Mouse (Mus musculus) neural tube, embryonic 11.5 days (tissue): Measurements from ENCODE around the gene Trim15. TPM values are rescaled to one million over a fixed set of nuclear protein-coding genes. Genes with fewer than 3 reads are reported as not detected.

Source experiments
- ATAC-seq: fragments of 200-750 bp; cut with Nextera tagmentation; 2 replicates; pipeline ENCODE4 v1.8.0; 2017; ENCODE audit warnings: moderate number of reproducible peaks, mild to moderate bottlenecking, moderate TSS enrichment, moderate library complexity; ENCODE audit not compliant: insufficient read depth, low FRiP score, low TSS enrichment
- DNase-seq: peaks from one replicate; pipeline ENCODE4 v3.0.0-alpha.2; 2015; ENCODE audit warnings: low spot score
- H3K27ac ChIP-seq: fragments of 300-500 bp; sonication (generic); 2 replicates; pipeline ENCODE4 v1.5.1; 2014; ENCODE audit warnings: low read depth, mild to moderate bottlenecking, low read length
- H3K27me3 ChIP-seq: fragments of 300-500 bp; sonication (generic); 2 replicates; pipeline ENCODE4 v1.6.1; 2014; ENCODE audit warnings: mild to moderate bottlenecking, low read length, mixed read lengths; ENCODE audit not compliant: control insufficient read depth, insufficient read depth
- H3K36me3 ChIP-seq: fragments of 300-500 bp; sonication (generic); 2 replicates; pipeline ENCODE4 v1.6.1; 2014; ENCODE audit warnings: mild to moderate bottlenecking, low read length, moderate library complexity, mixed read lengths; ENCODE audit not compliant: control insufficient read depth, insufficient read depth
- H3K4me1 ChIP-seq: fragments of 300-500 bp; sonication (generic); 2 replicates; pipeline ENCODE4 v1.6.1; 2014; ENCODE audit warnings: low read length, mixed read lengths; ENCODE audit not compliant: control insufficient read depth, insufficient read depth
- H3K4me2 ChIP-seq: fragments of 300-500 bp; sonication (generic); 2 replicates; pipeline ENCODE4 v1.6.1; 2014; ENCODE audit warnings: low read depth, mild to moderate bottlenecking, moderate library complexity
- H3K4me3 ChIP-seq: fragments of 300-500 bp; sonication (generic); 2 replicates; pipeline ENCODE4 v1.5.1; 2014; ENCODE audit warnings: low read depth, low read length
- H3K9ac ChIP-seq: fragments of 300-500 bp; sonication (generic); 2 replicates; pipeline ENCODE4 v1.6.1; 2014; ENCODE audit warnings: mild to moderate bottlenecking, low read length
- H3K9me3 ChIP-seq: fragments of 300-500 bp; sonication (generic); 2 replicates; pipeline ENCODE4 v1.6.1; 2016; ENCODE audit warnings: low read length; ENCODE audit not compliant: control insufficient read depth
- WGBS: fragments of 180-500 bp; shearing (Covaris S2); extraction: QIAGEN DNeasy Blood & Tissue Kit; methylation state at CpG from one replicate; pipeline ENCODE4 v1.1.7; 2014; 5-methylcytosine and 5-hydroxymethylcytosine counted together
- polyA plus RNA-seq: library from polyadenylated mRNA; unstranded; fragments of >200 nt; fragmentation: Nextera tagmentation; extraction: Ambion mirVana; gene quantifications from 2 replicates; pipeline ENCODE4 v1.2.1, GENCODE M21; 2014

Gene Trim15
- polyA plus RNA-seq, 1 experiment from 2014 or later: 0.42 TPM

DNA sequence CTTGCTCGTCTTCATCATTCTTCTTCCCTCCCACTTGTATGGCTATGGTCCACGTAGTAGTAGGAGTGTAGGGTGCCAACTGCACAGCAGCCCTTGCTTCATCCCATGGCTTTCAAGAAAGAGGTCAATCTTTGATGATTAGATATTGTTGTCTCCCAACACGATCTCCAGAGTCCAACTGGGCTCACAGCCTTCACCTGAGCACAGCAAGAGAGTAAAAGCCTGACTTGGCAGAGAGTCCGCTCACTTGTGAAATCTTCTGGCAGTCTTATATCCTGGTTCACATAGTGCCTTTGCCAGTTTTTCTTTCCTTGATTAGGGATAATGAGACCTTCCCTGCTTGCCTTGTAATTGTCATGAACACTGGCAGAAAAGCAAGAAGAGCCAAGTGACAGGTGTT lies 10.8 kb downstream of the Trim15 start:
- ATAC-seq (no peak), DNase-seq (no peak)
- Histone ChIP-seq H3K9ac (no peak overlapping the region), H3K27ac (no peak overlapping the region), H3K4me2 (no peak overlapping the region), H3K36me3 (peaks cover 11% of the 10 kb centered on the region), H3K27me3 (no peaks in the 10 kb centered on the region), H3K4me3 (no peak overlapping the region), H3K9me3 (no peaks in the 10 kb centered on the region), H3K4me1 (no peaks in the 10 kb centered on the region)
- 95% methylated on average over 4 of the region's 4 CpGs for WGBS

DNA sequence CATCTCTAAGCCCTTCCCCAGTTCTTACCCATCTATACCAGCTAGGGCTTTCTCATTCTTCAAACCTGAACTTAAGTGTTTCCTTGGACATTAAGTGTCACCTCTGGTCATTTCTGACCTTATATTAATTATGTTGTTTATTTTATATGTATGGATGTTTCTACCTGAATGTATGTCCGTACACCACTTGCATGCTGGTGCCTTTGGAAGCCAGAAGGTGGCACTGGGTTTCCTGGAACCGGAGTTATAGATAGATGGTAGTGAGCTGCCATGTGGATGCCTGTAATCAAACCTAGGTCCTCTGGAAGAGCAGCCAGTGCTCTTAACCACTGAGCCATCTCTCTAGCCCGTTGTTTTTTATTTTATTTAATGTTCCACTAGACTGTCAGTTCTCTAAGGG lies 11.5 kb downstream of the Trim15 start:
- no peak overlapping the region for H3K27ac ChIP-seq
- no peaks in the 10 kb centered on the region for H3K27me3 ChIP-seq
- no peak overlapping the region for H3K9ac ChIP-seq
- H3K4me3 ChIP-seq: no peak overlapping the region
- H3K9me3 ChIP-seq: no peaks in the 10 kb centered on the region
- H3K4me2 ChIP-seq: no peak overlapping the region
- H3K36me3 ChIP-seq: peaks cover 13% of the 10 kb centered on the region
- no peak for ATAC-seq
- H3K4me1 ChIP-seq: no peaks in the 10 kb centered on the region
- no peak for DNase-seq
- 94% methylated on average over 3 of the region's 3 CpGs for WGBS

DNA sequence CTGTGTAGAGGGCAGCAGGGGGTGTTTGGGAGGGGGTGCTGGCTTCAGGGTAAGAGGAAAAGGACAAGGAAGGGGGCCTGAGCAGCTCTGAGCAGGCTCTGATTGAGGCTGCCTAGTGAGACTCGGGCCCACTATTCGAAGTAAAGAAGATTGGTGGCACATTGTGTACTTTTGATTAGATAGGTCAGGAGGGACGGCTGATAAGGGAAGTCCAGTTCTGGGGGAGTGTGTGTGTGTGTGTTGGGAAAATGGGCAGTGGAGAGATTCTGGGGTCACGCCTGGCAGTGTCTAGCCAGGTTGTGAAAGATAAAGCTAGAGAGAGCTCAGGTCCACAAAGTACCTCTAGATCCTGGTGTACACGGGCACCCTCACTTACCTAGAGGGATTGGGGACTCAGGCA lies 15.4 kb downstream of the Trim15 start:
- H3K27me3 ChIP-seq: no peaks in the 10 kb centered on the region
- H3K9me3 ChIP-seq: no peaks in the 10 kb centered on the region
- H3K9ac ChIP-seq: no peak overlapping the region
- no peak overlapping the region for H3K4me2 ChIP-seq
- no peaks in the 10 kb centered on the region for H3K4me1 ChIP-seq
- no peak for ATAC-seq
- no peak for DNase-seq
- no peak overlapping the region for H3K27ac ChIP-seq
- WGBS: 88% methylated on average over 5 of the region's 5 CpGs
- peaks cover 9% of the 10 kb centered on the region for H3K36me3 ChIP-seq
- no peak overlapping the region for H3K4me3 ChIP-seq

DNA sequence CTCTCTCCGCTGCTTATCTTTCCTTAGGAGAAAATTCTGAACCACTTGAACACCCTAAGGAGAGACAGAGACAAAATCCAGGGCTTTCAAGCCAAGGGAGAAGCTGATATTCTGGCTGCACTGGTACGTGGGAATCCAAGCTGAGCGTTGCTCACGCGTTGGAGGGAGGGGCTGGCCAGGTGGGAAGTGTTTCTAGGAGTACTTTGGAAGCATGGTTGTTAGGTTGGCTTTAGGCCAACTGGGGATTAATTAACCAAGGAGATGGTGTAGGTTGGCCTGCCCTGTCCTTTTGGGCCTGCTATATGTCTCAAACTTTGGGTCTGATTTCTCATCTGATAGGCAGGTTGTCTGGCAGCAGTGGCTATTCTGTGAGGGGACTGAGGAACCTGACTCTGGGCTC lies 15.8 kb downstream of the Trim15 start:
- DNase-seq: no peak
- Histone ChIP-seq H3K9me3 (no peaks in the 10 kb centered on the region), H3K4me2 (no peak overlapping the region), H3K27me3 (no peaks in the 10 kb centered on the region), H3K9ac (no peak overlapping the region), H3K36me3 (peaks cover 8% of the 10 kb centered on the region), H3K4me1 (no peaks in the 10 kb centered on the region), H3K27ac (no peak overlapping the region), H3K4me3 (no peak overlapping the region)
- WGBS: 96% methylated on average over 5 of the region's 5 CpGs
- no peak for ATAC-seq

DNA sequence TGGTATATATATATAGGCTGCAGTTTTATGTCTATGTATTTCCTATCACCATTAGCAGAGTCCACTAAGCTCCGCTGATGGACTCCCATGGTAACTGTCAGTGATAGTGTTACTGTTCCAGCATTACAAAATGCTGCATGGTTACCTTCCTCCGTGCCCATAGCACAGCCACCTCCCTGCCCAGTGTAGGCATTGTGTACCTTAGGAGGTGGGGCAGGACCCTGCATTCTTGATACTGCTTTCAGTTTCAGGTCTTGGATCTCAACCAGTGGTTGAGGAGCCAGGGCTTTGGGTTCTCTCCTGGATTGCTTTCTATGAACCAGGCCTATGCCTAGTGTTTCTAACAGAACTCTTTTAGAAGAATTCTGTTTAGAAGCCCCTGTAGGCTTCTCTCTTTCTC lies 17.0 kb downstream of the Trim15 start:
- ATAC-seq (no peak), DNase-seq (no peak)
- peaks cover 7% of the 10 kb centered on the region for H3K36me3 ChIP-seq
- no peak overlapping the region for H3K4me2 ChIP-seq
- no peaks in the 10 kb centered on the region for H3K4me1 ChIP-seq
- H3K9ac ChIP-seq: no peak overlapping the region
- 91% methylated on average over 2 of the region's 2 CpGs for WGBS
- no peak overlapping the region for H3K27ac ChIP-seq
- no peaks in the 10 kb centered on the region for H3K27me3 ChIP-seq
- H3K4me3 ChIP-seq: no peak overlapping the region
- H3K9me3 ChIP-seq: no peaks in the 10 kb centered on the region

DNA sequence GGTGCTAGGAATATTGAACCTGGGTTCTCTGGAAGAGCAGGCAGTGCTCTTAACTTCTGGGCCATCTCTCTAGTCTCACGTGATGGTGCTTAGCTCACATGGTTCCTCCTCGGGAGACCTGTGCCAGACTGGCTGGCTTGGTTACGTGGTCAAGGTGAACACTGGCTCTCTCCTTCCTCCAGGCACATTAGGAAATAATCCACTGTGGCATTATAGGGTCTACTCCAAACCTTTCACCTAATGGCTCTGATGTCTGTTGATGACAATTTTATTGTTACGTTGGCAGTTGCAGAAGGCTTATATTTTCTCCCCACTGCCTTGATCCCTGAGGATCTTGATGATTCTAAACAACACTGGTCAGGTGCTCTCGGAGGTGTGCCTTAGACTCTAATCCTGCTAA lies 18.1 kb downstream of the Trim15 start:
- Histone ChIP-seq H3K9me3 (no peaks in the 10 kb centered on the region), H3K4me2 (no peak overlapping the region), H3K4me1 (no peaks in the 10 kb centered on the region), H3K9ac (no peak overlapping the region), H3K27ac (no peak overlapping the region), H3K27me3 (no peaks in the 10 kb centered on the region), H3K36me3 (peaks cover 7% of the 10 kb centered on the region), H3K4me3 (no peak overlapping the region)
- 89% methylated on average over 5 of the region's 5 CpGs for WGBS
- ATAC-seq (no peak), DNase-seq (no peak)

DNA sequence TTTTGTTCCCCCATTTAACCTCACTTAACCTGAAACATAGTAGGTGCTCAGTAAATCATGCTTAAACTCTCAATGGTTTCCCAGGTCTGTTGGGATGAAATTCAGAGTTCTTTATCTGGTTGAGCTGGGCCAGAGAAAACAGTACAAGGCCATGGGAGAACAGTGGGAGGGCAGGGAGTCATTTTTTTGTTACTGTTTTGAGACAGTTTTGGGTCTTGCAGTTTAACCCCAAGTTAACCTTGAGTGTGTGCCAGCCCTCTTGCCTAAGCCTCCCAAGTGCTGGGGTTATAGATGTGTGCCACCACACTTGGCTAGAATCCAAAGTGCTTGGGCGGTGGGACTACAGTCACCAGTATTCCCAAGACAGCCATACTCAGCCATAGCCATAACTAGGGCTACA lies 22.3 kb downstream of the Trim15 start:
- no peaks in the 10 kb centered on the region for H3K4me1 ChIP-seq
- no peak overlapping the region for H3K27ac ChIP-seq
- ATAC-seq: no peak
- no peak overlapping the region for H3K9ac ChIP-seq
- no peaks in the 10 kb centered on the region for H3K36me3 ChIP-seq
- 86% methylated on average over 1 of the region's 1 CpGs for WGBS
- no peaks in the 10 kb centered on the region for H3K9me3 ChIP-seq
- no peaks in the 10 kb centered on the region for H3K27me3 ChIP-seq
- no peak overlapping the region for H3K4me3 ChIP-seq
- H3K4me2 ChIP-seq: no peak overlapping the region
- no peak for DNase-seq

DNA sequence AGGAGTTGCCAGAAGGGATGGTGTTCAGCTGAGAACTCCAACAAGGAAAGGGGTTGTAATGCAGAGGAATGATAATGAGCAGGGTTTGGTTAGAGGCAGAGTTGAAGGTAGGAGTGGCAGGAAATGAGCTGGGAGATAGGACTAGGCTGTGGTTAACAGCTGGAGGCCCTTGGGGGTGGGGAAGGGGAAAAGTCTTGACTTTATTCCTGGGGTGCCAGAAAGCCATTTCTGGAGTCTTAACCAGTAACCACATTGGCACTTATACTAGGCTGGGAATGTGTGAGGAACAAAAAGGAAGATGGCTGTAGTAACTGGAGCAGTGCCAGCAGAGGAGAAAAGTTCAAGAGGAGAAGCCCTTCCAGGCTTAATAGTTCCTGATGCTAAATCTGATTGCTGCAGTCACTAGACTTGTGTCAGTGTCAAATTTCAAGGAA lies 22.7 kb downstream of the Trim15 start:
- Histone ChIP-seq H3K4me3 (no peak overlapping the region), H3K9ac (no peak overlapping the region), H3K27me3 (no peaks in the 10 kb centered on the region), H3K27ac (no peak overlapping the region), H3K4me1 (no peaks in the 10 kb centered on the region), H3K36me3 (no peaks in the 10 kb centered on the region), H3K9me3 (no peaks in the 10 kb centered on the region), H3K4me2 (no peak overlapping the region)
- no peak for DNase-seq
- no peak for ATAC-seq

DNA sequence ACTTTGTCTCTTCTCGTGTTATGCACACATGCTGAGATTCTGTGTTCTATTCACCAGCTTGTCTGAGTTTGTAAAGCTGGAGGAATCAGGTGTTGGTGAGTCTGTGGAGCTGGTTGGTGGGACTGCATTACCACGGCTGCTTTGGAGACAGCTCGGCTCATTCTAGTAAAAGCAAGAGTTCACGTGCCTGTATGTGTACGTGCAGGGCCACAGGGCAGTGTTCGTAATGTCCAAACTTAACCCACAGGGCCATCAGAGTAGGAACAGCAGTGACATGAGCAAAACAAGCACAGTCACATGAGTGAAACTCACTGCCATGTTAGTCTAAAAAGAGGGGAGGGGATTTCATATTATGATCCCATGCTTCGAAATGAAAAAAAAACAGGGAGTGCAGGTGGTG lies 23.3 kb downstream of the Trim15 start:
- no peaks in the 10 kb centered on the region for H3K27me3 ChIP-seq
- no peaks in the 10 kb centered on the region for H3K9me3 ChIP-seq
- no peaks in the 10 kb centered on the region for H3K4me1 ChIP-seq
- ATAC-seq (no peak), DNase-seq (no peak)
- no peaks in the 10 kb centered on the region for H3K36me3 ChIP-seq
- H3K27ac ChIP-seq: no peak overlapping the region
- no peak overlapping the region for H3K4me2 ChIP-seq
- WGBS: 81% methylated on average over 7 of the region's 7 CpGs
- no peak overlapping the region for H3K4me3 ChIP-seq
- no peak overlapping the region for H3K9ac ChIP-seq
